Mouse (Mus musculus) gastrocnemius, adult 8-10 months (tissue): ENCODE results near the gene Chmp3. TPM values are rescaled to one million over a fixed set of nuclear protein-coding genes. Genes with fewer than 3 reads are reported as not detected.

ENCODE experiments used
- DNase-seq, 2 experiments: peaks; one replicate each; pipeline ENCODE4 v3.0.0; 2022; ENCODE audit warnings: low spot score in 2 of 2
- total RNA-seq, 4 experiments: library from RNA; stranded (reverse); gene quantifications; 2 replicates each; pipeline ENCODE4 v1.2.4; 2022

Chmp3 gene
- 10 to 100 TPM; 30.4 to 39.8 (median 38.9) TPM for total RNA-seq

DNA sequence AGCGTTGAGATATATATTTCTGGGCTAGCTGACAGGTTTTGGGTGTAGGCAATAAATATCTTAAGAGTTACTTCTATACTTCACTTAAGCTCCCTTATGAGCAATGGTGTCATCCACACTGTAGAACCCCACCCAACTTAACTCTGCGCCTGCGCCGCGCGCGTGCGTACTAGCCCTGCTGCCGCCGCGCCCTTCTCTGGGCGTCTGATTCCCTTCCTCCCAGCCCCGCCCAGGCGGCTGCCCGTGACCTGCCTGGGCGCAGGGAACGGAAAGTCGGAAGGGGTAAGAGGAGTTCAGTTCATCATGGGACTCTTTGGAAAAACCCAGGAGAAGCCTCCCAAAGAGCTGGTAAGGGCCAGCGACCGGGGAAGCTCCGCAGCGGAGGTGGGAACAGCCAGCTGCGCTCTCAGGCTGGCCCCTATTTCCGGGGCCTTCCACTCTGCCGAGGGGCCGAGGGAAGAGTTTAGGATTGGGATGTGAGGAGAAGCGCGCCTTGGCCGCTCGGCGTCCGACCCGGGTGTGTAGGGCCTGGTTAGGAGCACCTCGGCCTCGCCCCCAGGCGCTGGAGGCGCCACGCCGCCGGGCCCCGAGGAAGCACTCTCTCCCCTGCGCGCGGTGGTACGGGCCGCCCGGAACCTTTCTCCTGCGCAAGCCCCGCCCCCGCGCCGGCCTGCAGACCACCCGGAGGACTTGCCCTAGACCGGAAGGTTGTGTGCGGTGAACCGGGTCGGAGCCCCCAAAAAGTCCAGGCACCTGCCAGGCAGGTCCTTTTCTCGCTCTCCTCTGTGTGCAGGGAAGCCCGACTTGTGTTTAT, at the start of gene Chmp3:
TSS of gene Chmp3 (plus strand) at position 112 of the 814 bp plus-strand sequence.
- DNase-seq, result peak; percentile 93 to 95

DNA sequence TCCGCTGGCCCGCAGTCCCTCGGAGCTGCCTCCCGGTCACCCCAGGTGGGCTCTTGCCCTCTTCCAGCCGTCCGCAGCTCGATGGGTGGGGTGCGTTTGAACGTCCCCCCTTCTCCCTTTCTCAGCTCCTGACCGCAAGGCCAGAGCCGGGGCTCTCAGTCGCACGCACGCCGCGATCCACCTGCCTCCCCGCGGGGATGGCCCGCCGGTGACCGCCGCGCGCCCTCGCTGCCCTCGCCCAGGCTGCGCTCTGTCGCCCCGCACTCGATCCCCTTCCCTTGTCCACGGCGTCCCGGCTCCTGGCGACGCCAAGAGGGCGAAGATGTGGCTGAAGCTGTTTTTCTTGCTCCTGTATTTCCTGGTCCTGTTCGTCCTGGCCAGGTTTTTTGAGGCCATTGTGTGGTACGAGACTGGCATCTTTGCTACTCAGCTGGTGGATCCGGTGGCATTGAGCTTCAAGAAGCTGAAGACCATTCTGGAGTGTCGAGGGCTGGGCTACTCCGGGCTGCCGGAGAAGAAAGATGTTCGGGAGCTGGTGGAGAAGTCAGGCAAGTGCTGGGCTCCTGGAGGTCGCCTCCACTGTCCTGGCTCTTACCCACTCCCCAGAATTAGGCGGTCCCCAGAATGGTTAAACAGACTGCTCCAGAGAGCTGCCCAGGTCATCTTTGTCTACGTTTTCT, 49.1 kb upstream of the Chmp3 start:
- DNase-seq, result peak; percentile 11 to 25

DNA sequence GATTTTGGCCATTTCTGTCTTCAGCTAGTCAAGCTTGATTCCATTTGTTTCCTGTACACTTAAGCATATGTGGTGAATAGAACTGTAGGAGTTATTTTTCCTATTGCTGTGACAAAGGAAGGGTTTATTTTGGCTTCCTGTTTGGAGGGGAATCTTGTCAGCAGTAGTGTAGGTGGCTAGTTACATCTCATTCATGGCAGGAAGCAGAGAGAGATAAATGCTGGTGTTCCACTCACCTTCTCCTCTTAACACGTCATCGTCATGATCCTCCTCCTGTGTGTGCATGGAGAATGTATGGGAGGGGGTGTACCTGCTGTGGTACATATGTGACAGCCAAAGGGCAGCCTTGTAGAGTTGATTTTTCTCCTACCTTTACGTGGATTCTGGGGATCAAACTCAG, 43.0 kb upstream of the Chmp3 start:
- no peak for DNase-seq

DNA sequence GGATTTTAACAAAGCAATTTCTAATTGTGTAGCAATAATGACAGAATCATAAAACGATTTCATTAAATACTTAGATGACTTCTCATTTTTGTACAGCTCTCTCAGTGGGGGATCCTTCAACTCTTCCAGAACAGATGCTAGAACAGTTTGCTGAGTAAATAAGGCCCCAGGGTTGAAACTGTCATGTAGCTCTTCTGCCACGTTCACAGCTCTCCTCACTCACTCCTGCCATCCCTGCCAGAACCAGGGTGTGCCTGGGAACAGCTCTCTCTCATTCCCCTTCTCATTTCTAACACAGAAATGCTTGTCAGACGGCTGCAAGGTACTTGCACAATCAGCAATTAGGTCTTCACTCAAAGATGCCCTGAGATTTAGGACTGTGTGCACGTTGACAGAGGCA, 40.6 kb upstream of the Chmp3 start:
- no peak for DNase-seq

DNA sequence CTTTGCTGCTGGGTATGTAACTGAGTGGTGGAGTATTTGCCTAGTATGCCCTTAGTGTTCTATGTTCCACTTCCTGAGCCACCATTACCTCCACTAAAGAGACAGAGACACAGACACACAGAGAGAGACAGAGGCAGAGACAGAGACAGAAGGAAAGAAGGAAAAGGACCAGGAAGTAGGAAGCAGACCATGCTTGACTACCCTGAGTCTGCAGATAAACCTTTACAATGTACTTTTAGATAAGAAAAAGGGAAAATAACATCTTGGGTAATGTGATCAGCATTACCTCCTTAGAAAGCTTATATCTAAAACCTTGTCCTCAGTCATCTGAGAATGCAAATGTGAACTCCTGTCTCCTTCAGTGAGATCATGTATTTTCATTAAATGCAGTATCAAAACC, 39.9 kb upstream of the Chmp3 start:
- no peak for DNase-seq

DNA sequence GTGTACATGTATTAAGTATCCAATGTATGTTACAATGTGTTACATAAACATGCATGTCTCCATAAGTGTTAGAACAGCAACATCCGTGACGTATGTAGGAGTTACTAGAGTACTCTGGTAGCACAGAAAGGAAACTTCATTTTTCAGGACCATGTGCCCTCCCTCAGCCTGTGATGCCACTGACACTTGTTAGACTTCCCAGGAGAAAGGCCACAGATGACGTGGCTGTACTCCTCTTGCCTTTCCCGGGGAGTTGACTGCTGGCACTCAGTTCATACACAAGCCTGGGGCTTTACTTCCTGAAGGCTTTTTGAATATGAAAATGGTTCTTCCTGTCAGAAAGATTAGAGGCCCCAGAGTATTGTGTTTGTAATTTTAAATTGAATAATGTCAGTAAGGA, 39.5 kb upstream of the Chmp3 start:
- DNase-seq, result no peak

DNA sequence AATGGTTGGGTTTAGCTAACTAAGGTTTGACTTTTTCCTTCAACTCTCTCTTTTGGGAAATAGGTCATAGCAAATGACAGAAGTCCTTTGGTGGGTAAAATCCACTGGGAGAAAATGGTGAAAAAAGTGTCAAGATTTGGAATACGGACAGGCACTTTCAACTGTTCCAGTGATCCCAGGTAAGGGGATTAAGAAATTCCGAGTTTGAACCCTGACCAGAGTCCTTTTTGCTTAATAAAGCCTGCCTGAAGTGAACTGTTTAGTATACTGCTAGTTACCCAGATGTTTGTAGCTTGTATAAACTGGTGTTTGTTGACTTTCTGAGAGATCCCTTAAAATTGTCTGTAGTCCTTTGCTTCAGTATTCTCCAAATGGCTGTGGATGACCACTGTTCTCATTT, 37.9 kb upstream of the Chmp3 start:
- DNase-seq, result no peak

DNA sequence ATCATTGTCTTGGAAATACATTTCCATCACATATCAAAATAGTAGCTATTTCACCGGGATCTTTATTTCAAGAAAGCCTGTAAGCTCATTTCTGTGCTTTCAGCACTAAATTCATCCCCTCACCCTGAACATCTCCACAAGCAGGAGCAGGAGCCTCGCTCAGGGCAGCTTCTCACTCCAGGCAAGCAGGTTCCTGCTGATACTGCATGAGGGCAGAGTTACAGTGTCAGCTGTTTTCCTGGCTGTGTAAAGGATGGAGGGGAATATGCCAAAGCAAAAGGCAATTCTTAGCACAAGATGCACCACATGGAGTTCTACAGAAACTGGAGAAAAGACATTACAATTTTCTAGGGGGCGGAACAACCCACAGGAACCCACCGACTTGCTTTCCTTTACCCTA, 24.1 kb upstream of the Chmp3 start:
- no peak for DNase-seq

DNA sequence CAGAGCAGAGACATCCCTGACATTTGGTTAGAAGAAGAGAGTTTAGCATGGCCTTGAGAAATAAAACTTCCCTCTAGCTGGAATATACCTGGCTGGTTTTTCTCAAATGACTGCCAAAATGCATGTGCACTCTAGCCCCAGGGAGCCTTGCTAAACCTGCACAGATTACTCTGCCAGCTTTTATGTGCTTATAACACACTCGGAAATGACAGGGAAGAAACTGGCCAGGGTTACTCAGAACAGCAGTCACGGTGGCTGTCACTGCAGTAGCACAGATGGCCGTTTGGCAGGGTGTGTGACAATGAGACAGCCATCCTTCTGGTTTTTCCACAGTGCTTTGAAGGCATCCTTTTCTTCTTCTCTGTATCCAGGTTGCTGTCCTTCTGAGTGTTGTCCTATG, 18.0 kb upstream of the Chmp3 start:
- no peak for DNase-seq

DNA sequence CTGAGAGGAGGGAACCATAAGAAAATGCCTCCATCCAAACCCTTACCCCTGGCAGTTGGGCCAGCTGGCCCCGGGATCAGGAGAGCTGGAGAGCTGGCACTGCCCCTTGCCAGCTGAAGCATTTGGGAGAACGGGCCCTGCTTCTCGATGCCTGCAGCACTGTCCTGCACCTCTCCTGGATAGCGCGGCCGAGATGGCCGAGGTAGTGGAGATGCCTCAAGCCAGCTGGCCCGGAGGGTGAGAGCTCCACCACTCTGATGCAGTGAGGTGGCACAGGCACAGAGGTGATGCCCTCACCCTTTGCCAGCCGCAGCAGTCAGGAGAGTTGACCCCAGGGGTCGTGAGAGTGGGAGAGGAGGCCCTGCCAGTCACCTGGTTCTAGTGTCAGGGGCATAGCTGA, 16.5 kb upstream of the Chmp3 start:
- DNase-seq, result no peak

DNA sequence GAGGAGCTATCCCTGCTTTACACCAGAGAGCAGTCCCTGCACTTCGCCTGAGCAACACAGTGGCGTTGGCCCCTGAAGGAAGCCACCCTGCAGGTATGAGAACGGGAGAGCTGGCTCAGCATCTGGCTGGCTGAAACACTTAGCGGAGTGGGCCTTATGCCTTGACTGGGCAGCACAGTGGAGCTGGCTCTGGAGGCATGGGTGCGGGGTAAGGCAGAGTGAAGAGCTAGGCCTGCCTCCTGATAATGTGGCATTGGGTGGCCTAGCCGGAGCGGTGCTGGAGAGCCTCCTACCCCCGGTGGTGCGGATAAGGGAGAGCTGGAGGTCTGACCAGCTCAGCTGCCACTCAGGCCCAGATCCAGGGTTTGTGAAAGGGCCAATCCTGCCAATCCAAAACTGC, 15.8 kb upstream of the Chmp3 start:
- DNase-seq, result no peak

DNA sequence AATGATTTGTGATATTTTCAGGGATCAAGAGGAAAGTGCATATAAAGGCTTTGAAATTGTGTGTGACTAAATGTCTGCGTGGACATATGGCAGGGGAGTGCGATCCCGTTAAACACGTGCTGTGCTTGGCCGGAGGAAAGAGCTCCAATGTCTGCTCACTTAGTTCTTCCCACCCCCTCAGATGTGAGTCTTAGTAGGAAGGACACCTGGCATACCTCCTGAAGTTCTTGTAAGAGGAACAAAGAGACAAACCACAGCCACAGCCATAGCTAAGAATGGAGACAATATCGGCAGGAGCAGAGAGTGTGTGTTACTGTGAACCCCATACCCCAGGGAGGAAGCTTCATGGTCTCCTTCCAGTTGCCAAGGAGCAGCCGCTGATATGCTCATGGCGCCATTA, 13.4 kb upstream of the Chmp3 start:
- DNase-seq, result no peak

DNA sequence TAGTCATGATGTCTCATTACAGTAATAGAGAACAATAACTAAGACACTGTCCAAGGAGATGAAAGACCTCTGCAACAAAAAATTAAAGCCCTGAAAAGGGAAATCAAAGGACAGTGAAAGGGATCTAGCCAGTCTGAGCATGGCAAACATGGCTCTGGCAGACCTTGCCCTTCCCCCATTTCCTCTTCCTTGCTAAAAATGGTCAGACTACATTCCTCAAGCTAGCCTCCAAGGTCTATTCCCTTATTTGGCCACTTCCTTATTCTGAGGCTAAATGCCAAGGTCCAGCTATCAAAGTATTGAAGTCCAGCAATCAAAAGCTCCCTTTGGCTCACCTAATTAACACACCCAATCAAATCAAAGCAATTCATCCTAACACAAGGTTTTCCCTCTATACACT, 6.3 kb upstream of the Chmp3 start:
- DNase-seq, result no peak

DNA sequence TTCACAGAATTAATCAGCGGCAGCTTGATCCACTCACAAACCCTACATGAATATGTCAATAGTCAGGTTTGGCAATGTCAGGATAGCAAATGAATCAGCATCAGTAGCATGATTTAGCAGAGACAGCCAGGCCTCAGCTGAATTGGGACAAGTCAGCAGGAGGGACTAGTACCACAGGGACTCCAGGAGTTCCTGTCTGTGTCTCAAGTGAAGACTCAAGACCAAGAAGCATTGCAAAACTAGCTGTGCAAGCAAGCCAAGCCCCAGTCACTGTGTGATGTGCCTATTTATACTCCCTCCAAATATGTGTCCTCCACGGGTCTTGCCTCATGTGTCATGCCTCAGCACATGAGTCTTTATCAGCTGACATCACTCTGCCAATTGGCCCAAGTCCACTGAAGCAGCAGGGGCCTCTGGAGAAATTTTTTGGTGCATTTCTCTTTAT, 11.9 kb downstream of the Chmp3 start:
- DNase-seq, result peak in 1 of 2 experiments; percentile 8

DNA sequence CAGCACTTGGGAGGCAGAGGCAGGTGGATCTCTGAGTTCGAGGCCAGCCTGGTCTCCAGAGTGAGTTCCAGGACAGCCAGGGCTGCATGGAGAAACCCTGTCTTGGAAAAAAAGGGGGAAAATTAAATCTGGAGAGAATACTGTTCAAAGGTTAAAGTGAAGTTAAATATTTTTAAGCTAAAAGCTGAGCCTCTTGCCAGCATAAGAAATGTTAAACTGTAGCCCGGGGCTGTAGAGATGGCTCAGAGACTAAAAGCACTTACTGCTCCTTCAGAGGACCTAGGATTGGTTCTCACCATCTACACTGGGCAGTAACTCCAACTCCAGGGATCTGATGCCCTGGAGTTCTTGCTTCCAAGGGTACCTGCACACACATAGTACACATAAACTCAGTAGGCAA, 13.2 kb downstream of the Chmp3 start:
- DNase-seq, result no peak

DNA sequence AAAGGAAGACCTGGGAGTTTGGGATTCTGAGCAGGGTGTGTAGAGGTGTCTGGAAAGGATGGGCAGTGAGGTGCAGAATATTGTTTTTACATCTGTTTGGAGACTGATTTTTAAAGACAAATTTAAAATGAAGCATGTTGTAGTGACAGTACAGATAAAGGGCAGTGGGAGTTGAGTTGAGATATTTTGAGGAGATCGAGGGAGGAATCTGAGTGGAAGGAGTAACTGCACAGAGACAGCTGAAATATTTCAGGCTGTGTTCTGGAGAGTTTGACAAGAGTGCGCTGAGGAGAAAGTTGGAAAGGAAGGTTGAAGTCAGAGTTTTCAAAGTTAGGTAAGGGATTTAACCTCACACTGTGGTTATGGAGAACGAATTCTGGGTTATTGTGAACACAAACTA, 25.0 kb downstream of the Chmp3 start:
- DNase-seq, result no peak

DNA sequence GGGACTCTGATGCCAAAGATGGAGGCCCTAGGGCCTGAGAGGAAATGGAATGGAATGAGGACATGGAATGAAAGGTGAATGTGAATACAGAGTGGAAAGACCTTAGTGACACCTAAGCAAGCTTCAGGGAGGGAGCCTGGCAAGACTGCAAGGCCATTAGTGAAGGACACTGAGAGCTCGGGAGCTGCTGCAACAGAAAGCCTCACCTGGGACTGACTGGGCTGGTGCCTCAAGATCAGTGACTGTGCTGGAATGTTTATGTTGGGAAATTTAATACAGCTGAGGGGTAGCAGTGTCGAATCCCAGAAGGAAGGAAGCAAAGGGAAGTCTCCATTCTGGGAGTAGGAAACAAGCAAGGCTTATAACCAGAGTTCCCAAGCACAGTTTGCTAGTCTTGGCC, 25.4 kb downstream of the Chmp3 start:
- DNase-seq, result no peak

DNA sequence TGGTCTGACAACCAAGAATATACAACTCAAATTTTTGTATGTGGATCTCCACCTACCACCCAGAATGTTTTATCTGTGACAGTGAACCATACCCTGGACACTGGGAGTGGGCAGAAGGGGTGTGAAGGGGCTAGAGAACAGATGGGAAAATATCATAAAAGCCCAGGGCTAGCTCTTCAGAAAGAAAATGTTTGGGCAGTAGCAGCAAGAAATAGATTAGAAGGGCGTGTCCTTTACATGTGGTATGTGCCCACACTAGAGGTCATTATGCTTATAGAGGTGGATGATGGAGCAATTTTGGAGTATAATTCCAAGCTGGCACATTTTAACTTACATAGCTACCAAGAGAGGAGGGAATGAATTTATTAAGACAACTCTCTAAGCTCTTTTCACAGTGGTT, 31.8 kb downstream of the Chmp3 start:
- no peak for DNase-seq

DNA sequence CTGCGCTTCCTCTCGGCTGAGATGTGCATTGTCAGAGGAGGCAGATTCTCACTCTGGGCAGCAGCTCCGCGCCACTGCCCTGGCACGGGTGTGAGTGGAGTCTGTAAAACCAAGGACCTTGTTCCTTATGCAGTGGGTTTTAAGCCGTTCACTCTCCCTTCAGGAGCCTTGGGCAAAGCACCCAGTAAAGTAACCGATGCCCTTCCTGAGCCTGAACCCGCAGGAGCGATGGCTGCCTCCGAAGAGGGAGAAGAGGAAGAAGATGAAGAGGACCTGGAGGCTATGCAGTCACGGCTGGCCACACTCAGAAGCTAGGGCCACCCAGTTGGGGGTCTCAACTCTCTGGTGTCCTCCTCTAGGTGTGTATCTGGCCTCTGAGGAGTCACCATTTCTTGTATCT, 35.9 kb downstream of the Chmp3 start:
- no peak for DNase-seq

DNA sequence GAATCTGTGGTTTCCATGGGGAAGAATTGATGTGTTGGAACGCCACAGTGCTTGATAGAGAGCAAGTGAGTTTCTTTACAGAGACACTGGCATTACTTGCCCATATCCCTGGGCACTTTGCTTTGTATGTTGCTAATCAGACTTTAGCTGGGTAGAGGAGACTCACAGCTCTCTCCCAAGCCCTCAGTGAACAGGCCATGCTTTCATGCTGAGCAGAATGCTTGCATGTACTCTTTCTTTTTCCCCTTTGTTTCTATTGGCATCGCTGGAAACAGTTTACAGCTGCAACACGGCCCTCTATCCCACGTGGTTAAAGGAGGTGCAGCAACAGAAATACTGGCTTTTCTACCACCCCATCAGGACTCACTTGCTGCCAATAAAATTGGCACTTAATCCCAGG, 39.6 kb downstream of the Chmp3 start:
- no peak for DNase-seq

DNA sequence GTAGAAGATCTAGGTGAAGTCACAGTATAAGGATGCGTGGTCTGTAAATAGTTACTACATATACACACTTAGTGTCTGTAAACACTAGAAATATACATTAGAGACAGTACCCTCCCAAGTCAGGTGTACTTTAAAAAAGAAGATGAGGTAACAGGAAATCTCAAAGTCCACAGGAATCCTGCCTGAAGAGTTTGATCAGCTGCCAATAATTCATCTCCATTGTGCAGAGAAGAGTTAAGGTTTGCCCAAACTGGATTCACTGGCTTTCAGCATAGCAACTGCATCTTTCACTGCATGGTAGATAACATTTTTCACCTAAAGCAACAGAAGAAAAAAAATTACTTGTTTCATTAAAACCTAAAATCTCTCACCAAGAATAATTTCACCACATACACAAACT, 45.8 kb downstream of the Chmp3 start:
- DNase-seq, result no peak

DNA sequence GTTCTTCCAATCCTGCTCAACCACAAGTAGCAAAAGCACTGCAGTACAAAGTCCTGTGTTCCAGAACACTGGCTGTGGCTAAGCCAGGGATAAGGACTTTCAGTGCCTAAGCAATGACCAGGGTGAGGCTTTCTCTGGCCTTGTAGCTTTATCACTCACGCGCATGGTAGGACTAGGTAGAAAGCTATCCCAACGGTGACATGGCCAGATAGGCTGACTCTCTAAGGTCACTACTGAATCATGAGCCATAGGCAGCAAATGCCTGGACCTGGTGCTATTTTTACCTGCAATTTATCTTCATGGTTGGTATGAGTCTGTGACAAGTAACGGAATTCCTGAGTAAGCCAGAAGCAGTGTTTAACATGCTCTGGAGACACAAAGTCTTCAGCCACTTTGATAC, 46.6 kb downstream of the Chmp3 start:
- DNase-seq, result no peak

DNA sequence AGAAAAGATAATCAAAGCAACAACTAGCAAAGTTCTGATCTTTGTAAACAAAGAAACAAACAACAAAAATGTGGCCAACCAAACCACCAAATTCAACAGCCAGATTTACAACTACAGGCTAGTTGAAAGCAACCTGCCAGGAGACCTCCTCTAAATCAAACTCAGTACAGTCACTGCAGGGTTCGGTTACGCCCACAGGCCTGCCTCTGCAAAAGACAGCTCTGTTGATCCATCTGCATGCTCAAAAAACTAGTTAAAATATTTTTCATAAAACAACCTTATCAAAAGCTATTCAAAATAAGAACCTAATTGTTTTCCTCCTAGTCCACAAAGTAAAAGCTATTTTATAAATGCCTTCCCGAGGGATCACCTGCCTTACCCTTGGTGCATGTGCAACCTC, 64.2 kb downstream of the Chmp3 start:
- no peak for DNase-seq
